Mouse (Mus musculus) monocyte, adult 2 months (primary cell): ENCODE measurements around the gene G3bp2.

ENCODE experiments used
- DNase-seq, 2 experiments: peaks; one replicate each; pipeline ENCODE4 v3.0.0; 2022; ENCODE audit warnings: low spot score in 2 of 2, low read depth in 1 of 2

The G3bp2 gene

DNA sequence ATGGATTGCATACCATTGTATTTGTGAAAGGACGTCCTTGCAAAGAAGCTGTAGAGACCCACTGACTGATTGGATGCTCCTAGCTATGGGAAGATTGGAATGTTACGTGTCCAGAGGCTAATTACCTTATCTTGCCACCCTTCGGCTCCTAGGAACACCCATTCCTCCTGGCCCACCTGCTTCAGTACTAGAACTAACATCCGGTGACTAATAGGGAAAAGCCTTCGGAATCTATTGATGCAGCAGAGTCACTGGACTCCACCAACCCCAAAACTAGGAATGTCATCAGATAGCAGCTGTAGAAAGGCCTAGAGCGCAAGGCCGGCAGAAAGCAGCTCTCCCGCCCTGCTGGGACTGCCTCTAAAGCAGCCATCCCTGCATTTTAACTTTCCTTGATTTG is 18.1 kb upstream of the G3bp2 start:
- DNase-seq, result no peak

DNA sequence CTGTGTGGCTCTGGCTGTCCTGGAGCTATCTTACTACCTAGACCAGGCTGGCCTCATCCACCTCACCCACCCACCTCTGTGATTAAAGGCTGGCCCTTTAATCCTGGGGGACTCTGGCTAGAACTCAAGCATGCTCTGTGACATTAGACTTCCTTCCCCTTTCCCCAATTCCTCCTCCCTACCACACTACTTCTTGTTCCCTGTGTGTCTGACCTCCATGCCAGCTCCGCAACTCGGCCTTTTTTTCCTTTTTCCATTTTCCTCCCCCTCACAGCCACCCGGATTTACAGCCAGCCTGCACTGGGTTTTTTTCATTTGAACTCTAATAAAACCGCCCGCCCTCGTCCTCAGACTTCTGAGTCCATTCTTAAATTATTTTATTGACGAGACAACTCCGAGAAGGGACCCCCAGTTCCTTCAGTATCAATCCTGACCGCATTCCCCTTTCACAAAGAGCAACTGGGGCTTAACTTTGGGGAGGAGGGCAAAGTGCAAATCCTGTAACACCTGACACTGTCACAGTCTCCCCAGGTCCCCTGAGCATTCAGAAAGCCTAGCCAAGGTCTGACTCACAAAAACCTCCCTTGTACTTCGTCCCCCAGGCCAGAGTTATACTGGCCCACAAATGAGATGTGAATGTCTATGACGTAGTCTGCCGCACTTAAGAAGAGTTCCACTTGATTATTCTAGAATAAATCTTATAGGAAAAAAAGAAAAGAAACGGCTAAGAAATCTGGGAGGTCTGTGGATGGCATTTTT is 15.0 kb upstream of the G3bp2 start:
- no peak for DNase-seq

DNA sequence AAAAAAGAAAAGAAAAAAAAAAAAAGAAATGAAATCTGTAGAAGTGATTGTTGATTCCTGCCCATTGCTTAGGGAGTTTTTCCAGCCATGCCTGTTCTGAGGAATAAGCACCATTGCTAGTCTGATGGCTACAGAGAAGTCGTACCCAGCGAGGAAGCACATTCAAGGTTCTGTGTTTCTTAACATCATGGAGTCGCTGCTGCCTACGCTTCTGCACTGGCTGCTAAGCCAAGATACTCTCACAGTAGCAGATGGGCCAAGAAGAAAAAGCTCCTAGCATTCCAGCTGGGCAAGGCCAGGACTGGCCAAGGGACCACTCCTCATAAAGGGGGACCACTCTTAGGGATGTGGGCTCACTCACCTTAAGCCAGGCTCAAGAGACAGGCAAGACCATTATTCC is 14.3 kb upstream of the G3bp2 start:
- DNase-seq, result no peak

DNA sequence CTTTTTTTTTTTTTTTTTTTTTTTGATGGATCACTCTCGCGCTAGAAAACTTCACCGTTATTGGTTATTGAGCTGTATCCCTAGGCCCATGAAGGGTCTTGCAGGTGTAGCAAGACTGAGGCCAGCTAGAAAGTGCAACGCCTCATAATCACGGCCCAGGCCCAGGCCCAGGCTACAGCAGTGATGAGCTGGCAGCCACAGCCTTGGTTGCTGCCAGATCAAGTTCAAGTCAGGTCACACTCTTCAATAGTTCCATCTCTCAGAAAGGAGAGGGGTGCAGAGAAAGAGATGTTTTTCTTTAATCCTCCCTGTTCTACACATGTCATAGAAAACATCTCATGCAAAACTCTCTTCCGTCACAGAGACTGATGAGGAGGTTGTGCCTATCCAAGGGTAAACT is 13.3 kb upstream of the G3bp2 start:
- no peak for DNase-seq

DNA sequence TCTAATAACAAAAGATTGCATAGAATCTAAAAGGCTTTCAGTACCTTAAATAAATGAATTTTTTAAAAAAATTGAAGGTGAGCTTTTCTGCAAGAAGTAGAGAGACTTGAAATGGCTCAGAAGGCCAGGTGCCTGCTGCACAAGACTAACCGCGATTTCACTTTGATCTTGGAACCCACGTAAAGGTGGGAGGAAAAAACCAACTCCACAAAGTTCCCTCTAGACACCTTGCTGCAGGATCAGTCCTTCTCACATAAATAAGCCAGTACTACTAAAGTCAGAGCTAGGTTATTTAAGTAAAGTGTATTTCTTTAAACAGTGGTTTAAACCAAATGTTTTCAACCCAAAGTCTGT is 10.5 kb upstream of the G3bp2 start:
- no peak for DNase-seq

DNA sequence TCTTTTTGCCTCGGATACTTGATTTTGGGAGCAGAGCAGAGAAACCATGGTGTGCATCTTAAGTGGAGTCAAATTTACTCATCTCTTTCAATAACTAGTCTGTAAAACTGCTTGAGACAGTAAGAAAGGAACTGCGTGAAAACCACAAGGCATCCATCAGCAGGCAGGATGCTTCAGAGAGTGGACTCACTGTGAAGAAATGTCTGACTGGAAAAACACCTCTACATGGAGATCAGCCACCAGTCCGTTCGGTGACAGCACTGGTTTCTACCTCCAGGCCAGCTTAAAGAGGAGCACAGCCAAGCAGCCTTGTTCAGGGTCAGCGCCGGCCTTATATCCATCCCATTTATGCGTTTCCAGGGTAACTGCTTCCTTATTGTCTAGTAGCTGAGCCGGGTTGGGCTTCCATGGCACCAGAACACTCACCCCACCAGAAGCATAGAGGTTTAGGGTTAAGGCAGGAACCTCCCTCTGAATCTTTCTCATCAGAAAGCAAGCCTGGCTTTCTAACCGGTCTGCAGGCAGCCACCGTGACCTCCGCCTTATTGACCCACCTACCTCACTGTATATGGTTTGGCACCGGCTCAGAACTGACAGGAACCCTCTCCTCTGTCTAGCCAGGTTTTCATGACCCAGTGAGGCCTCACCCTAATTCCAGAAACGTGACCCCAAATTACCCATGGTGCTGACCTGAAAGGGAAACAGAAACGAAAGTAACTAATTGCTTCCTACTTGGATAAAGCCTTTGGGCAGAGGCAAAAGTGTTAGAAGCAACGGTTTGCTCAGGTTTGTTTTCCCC is 9.9 kb upstream of the G3bp2 start:
- no peak for DNase-seq

DNA sequence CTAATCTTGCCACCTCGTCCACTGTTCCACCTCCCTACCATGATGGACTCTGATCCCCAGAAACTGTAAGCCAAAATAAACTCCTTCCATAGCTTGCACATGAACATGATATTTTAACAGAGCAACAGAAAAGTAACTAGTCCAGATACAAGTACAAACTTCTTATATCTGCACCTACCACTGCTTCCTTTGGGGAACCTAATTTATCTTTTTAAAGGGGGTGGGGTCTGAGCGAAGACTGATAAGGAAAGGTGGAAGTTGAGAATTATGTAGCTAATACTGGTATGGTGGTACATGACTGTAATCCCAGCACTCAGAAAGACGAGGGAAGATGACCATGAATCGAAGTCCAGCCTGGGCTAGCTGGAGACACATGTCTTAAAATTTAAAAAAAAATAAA is 4.0 kb upstream of the G3bp2 start:
- DNase-seq, result no peak

DNA sequence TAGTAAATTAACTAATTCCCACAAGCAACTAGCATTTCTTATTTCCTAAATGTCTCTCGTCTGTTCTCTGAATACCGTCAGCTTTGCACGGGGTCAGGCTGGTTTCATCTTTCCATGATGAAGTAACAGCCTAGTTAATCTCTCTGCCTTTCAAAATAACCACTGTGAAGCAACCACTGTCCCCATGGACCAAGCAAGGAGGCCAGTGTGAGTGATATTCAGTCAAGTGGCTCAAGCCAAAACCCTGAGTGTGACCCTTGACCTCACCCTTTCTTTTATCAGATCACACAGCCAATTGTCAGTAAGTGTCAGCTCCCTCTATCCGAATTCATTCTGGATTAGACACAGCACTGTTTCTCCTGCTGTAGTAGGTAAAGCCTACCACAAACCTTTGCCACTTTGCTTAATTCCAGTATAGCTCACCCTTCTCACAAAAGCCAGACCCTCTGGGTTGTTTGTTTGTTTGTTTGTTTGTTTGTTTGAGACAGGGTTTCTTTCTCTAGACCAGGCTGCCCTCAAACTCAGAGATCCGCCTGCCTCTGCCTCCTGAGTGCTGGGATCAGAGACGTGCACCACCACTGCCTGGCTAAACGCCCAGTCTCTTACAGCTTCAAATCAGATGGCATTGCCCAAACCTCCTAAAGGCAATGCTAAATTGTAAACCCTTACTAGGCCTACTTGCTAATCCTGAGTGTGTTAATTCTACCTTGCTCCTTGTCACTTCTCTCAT is 2.5 kb upstream of the G3bp2 start:
- no peak for DNase-seq

DNA sequence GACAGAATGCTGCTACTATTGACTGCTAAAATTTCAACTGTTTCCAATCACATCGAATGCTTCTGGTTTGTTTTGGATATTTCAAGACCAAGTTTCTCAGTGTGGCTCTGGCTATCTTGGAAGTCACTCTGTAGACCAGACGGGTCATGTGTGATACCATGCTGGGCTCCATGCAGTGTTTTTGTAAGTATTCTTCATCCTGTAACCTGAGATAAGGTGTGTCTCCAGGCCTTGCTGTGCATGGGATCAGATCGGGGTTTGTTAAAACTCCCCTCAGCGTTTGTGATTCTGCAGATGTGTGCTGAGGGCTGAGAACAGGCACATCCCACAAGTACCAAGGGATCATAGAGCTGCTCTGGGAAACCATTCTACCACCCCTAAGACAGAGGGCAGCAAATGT is 1.7 kb upstream of the G3bp2 start:
- DNase-seq, result no peak

DNA sequence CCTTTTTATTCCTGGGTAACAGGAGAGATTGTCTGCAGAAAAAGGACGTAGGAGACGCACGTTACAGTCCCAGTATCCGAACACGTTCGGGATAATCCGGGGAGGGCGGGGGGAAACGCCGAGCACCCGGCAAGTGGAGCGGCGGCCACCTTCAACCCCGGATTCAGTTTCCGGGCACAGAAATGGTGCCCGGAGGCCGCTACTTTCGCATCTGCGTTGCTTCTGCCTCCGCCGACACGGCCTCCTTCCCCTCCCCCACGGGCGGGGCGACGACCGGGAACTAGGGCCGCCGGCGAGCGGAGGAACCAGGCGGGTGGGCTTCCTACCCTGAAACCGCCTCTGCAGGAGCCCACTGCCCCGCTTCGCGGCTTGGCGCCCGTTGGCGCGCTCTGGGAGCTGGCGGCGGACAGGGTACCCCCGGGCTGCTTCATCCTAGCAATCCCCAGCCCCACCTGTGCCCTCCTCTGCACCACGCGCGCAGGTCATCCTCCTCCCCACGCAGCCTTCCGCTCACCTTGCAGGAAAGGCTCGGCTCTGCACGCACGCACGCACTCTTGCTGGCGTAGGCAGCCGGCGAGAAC is 608 bp downstream of the G3bp2 start:
- peak; percentile 17 to 44 for DNase-seq

DNA sequence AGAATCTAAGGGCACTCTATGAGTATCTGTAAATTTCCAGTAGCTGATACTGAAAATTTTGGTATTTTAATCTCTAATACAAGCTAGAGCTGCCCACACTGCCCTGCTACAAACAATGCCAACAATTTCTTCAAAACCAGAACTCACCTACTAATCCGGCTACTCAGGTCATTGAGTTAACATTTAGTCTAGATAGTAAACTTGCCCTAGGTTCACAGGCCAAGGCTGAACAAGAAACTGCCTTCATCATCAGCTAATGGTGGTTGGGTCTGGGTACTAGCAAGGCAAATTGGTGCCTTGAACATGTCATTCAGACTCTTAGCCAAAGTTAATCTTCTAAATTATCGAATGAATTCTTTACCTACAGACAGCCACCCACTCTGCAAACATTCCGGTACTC is 2.2 kb downstream of the G3bp2 start:
- no peak for DNase-seq

DNA sequence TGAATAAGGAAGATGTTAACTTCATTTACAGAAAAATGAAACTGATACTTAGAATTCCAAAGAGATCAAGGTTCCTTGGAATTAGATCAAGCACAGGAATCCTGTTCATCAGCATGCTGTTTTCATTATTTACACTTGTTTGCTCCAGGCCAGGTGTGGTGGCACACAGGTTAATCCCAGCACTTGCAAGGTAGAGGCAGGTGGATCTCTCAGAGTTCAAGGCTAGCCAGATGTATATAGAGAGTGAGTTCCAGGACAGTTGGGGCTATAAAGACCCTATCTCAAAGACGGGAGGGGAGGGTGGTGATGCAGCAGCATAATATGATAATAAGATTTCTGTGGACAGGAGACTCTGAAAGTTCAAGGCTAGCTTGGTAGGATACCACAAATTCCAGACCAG is 3.1 kb downstream of the G3bp2 start:
- DNase-seq, result no peak

DNA sequence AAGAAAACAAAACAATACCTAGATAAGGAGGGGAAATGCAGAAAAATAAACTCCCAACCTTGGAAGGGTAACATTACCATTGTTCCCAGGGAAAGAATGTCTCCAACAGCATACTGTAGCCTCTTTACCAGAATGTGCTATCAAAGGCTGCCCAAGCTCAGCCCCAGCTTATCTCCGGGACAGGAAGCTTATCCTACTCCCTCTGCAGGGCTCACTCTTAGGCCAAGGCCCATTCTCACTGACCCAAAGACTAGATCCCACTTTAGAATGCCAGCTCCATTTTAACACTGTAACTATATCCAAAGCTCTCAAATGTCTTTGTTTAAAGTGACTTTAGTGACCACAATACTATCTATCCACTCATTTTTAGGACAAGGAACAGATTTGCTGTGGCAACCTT is 4.2 kb downstream of the G3bp2 start:
- no peak for DNase-seq

DNA sequence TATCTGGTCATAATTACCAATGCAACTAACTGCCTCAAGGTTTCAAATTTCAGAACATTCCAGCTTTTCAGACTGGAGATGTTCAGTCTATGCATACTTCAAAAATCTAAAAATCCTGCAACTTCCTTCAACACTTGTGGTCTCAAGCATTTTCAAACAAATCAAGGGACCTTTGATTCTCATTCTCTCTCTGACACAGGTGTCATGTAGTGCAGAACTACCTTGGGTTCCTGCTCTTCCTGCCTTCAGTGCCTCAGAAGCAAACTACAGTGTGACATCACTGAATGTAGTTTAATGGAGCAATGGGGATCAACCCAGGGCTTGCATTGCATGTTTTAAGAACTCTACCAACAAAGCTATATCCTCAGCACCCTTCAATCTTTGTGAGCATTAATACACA is 4.8 kb downstream of the G3bp2 start:
- no peak for DNase-seq

DNA sequence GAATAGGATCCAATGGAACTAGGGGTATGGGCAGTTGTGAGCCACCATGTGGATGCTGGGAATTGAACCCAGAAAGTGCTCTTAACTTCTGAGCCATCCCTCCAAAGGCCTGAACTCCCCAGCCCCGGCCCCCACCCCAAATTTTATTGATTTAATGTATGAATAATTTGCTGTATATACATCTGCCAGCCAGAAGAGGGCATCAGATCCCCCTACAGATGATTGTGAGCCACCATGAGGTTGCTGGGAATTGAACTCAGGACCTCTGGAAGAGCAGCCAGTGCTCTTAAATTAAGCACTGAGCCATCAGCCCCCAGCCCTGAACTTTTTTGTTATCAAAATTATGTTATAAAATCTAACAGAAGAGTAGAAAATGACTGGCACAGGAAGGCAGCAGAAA is 7.2 kb downstream of the G3bp2 start:
- no peak for DNase-seq

DNA sequence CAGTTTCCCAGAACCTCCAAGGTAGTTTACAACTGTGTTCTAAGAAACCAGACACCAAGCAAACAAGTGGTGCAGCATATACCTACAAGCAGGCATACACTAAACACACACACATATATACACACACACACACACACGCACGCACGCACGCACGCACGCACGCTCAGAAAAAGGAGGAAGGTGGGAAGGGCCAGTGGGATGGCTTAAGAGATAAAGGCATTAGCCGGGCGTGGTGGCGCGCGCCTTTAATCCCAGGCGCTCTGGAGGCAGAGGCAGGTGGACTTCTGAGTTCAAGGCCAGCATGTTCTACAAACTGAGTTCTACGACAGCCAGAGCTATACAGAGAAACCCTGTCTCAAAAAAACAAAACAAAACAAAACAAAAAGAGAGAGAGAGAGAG is 9.5 kb downstream of the G3bp2 start:
- DNase-seq, result no peak

DNA sequence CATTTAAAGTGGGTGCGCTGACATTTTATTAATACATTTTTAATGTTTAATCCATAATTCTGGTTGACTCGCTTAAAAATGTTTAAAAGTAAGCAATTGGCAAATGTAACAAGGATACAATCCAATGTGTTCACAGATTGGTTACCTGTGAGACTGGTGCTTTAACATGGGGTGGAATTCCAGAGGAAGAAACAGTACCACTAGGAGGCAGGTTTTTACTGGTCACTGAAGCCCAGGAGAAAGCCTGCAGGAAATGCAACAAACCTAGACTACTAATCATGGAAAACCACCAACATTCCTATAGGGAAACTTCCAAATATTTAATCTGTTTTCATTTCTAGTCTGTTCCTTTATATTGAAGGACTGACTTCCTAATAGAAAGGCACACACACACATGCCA is 20.3 kb downstream of the G3bp2 start:
- DNase-seq, result no peak

DNA sequence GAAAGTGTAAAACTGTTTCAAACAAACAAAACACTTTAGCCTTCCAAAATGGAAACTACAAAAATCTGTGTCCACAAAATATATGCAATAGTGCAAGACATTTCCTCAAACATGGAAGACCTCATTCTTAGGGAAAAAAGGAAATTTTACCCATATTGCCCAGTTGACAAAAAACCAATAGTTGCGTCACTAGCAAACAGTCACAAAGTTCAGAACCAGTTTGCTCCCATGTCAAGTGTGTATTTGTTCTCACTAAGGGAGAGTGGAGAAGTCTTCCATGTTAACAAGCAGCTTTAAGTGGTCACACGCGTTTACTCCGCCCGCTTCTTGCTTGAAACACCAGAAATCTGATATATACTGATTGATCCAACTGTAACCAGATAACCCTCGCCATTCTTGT is 30.7 kb downstream of the G3bp2 start:
- DNase-seq, result no peak

DNA sequence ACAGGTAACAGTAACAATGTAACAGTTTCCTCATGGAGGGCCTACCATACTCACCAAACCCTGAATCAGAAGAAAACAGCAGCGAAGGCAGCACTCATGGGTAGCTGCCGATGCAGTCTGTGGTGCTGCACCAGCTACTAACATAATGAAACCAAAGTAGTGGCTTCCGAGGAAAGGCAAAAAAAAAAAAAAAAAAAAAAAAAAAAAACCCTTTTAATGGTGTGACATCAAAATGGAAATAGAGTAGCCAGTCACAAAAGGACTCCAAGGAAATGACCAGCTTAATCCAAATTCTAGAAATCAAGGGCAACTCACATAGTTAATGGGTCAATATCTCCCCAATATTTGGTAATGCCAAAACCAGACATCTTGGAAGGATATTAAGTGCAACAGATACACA is 33.1 kb downstream of the G3bp2 start:
- no peak for DNase-seq

DNA sequence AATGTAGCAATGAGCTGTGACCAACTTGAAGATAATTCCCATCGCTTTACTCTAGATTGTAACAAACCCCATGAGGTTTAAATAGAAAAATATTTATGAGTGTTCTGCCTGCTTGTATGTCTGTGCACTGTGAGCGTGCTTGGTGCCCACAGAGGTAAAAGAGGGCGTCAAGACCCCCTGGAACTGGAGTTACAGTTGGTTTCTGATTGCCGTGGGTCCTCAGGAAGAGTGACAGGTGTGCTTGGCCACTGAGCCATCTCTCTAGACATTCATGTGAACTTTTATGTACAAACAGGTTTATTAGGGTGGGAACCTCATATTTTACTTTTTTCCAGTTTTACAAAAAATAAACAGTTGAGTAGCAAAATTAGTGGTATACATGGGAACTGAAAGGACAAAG is 39.7 kb downstream of the G3bp2 start, which contains the start of gene Cdkl2:
Gene Cdkl2, minus strand, starts transcription at position 101 of the 400 bp plus-strand sequence.
- DNase-seq, result no peak

DNA sequence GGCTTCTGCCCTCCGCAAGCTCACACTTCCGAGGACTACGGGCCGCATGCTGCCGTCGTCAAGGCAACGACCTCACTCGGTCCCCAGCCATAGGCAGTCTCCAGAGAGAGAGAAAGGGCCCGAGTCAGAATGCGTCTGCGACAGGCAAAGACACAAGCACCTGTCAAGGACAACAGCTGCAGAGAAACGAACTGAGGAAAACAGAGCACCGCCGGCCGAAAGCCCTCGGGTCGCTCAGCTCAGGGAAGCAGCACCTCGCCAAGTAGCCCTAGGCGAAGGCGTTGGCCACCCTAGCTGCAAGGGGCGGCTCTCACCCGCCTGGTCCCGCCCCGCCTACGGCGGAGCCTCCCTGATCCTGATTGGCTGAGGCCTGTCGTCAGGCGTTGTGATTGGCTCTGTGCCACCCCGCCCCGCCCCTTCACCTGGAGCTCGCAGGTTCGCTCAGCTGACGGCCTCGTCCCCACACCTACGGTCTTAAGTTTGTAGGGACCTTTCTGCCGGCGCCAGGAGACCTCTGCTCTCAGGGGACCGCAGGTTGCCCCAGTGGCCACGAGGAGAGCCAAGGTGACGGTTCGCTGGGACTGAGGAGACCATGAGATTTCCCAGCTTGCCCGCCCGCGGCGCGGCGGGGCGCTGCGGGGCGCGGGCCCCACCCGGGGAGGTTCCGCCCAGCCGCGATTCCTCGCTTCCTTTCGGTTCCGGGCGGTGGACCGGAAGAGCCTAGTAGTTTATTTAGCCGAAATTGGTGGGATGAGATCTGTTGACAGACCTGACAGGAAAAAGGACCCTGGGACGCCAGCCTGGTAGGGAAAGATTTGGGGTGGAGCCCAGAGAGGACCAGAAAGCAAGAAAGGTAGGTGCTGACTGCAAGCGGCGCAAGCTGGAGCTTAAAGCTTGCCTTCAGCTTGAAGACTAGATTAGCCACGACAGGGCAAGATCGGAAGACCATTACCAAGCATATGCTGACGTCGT is 40.9 kb downstream of the G3bp2 start:
- DNase-seq, result peak; percentile 70 to 85
